Mouse (Mus musculus) cerebellum, adult 2 months (tissue): ENCODE measurements around the gene Fam210b.

Source experiments
- CTCF ChIP-seq: fragments of 200-500 bp; IDR thresholded peaks from 2 replicates; pipeline ENCODE4 v1.5.1; 2011; ENCODE audit warnings: low read depth, mild to moderate bottlenecking, control low read depth, low read length, moderate library complexity, borderline replicate concordance; ENCODE audit not compliant: insufficient read depth
- POLR2A ChIP-seq: fragments of 200-500 bp; IDR thresholded peaks from 2 replicates; pipeline ENCODE4 v1.6.1; 2011; ENCODE audit warnings: low read length, control low read depth, borderline replicate concordance; ENCODE audit not compliant: insufficient read depth

- no peak for TF ChIP-seq CTCF
- TF ChIP-seq POLR2A = no peak
Observed at GRCm38 (mm10) chr2:172384715-172385114, 39.4 kb downstream of the Fam210b start.
